Mouse (Mus musculus): Measurements from ENCODE around the gene Mphosph6.

The Mphosph6 gene

GRCm38 (mm10) chr8:117778531-117779322, 23.0 kb downstream of the Mphosph6 start:
- Histone ChIP-seq H3K27me3 (ENCODE audit: insufficient read depth, low read length) (peaks cover 19% of the 10 kb centered on the region), H3K4me3 (replicated peaks; ENCODE audit: low read length) (no peak overlapping the region), H3K36me3 (ENCODE audit: insufficient read depth, low read length) (no peaks in the 10 kb centered on the region), H3K4me1 (replicated peaks; ENCODE audit: low read depth, low read length) (peaks cover 14% of the 10 kb centered on the region), H3K9me3 (ENCODE audit: low read length) (no peaks in the 10 kb centered on the region)
- no peak for TF ChIP-seq CTCF (conservative IDR thresholded peaks at IDR 0.05; ENCODE audit: low read length)
- no peak for TF ChIP-seq POU5F1 (IDR thresholded peaks at IDR 0.05; ENCODE audit: borderline replicate concordance, low read length)
- no peak for TF ChIP-seq NANOG (IDR thresholded peaks at IDR 0.05; ENCODE audit: borderline replicate concordance, low read length)

GRCm38 (mm10) chr8:117776075-117776474, 25.7 kb downstream of the Mphosph6 start:
- TF ChIP-seq POU5F1 (IDR thresholded peaks at IDR 0.05; ENCODE audit: borderline replicate concordance, low read length) (no peak), NANOG (IDR thresholded peaks at IDR 0.05; ENCODE audit: borderline replicate concordance, low read length) (no peak), CTCF (conservative IDR thresholded peaks at IDR 0.05; ENCODE audit: low read length) (no peak)

GRCm38 (mm10) chr8:117775626-117776025, 26.1 kb downstream of the Mphosph6 start:
- Histone ChIP-seq H3K9me3 (ENCODE audit: low read length) (no peaks in the 10 kb centered on the region), H3K4me1 (replicated peaks; ENCODE audit: low read depth, low read length) (peaks cover 26% of the 10 kb centered on the region), H3K4me3 (replicated peaks; ENCODE audit: low read length) (peak overlapping the region; percentile 46), H3K27me3 (ENCODE audit: insufficient read depth, low read length) (peaks cover 17% of the 10 kb centered on the region), H3K36me3 (ENCODE audit: insufficient read depth, low read length) (no peaks in the 10 kb centered on the region)
- TF ChIP-seq NANOG (IDR thresholded peaks at IDR 0.05; ENCODE audit: borderline replicate concordance, low read length) (no peak), CTCF (conservative IDR thresholded peaks at IDR 0.05; ENCODE audit: low read length) (no peak), POU5F1 (IDR thresholded peaks at IDR 0.05; ENCODE audit: borderline replicate concordance, low read length) (no peak)

More at GRCm38 (mm10) chr8:117776075-117776474, 25.7 kb downstream of the Mphosph6 start:
- H3K9me3 ChIP-seq (ENCODE audit: low read length), result no peaks in the 10 kb centered on the region
- no peaks in the 10 kb centered on the region for H3K36me3 ChIP-seq (ENCODE audit: insufficient read depth, low read length)
- H3K4me1 ChIP-seq (replicated peaks; ENCODE audit: low read depth, low read length), result peaks cover 24% of the 10 kb centered on the region
- peaks cover 19% of the 10 kb centered on the region for H3K27me3 ChIP-seq (ENCODE audit: insufficient read depth, low read length)
- H3K4me3 ChIP-seq (replicated peaks; ENCODE audit: low read length), result peak overlapping the region; percentile 46

GRCm38 (mm10) chr8:117772597-117772996, 29.1 kb downstream of the Mphosph6 start:
- TF ChIP-seq POU5F1 (IDR thresholded peaks at IDR 0.05; ENCODE audit: borderline replicate concordance, low read length), result no peak
- TF ChIP-seq NANOG (IDR thresholded peaks at IDR 0.05; ENCODE audit: borderline replicate concordance, low read length), result no peak
- TF ChIP-seq CTCF (conservative IDR thresholded peaks at IDR 0.05; ENCODE audit: low read length), result no peak; the same call in 1 of the 2 replicates

GRCm38 (mm10) chr8:117772126-117772525, 29.6 kb downstream of the Mphosph6 start:
- TF ChIP-seq NANOG (IDR thresholded peaks at IDR 0.05; ENCODE audit: borderline replicate concordance, low read length) (no peak), CTCF (conservative IDR thresholded peaks at IDR 0.05; ENCODE audit: low read length) (peak; percentile 80), POU5F1 (IDR thresholded peaks at IDR 0.05; ENCODE audit: borderline replicate concordance, low read length) (no peak)
- Histone ChIP-seq H3K4me1 (replicated peaks; ENCODE audit: low read depth, low read length) (peaks cover 34% of the 10 kb centered on the region), H3K4me3 (replicated peaks; ENCODE audit: low read length) (no peak overlapping the region), H3K36me3 (ENCODE audit: insufficient read depth, low read length) (no peaks in the 10 kb centered on the region), H3K9me3 (ENCODE audit: low read length) (peaks cover 8% of the 10 kb centered on the region), H3K27me3 (ENCODE audit: insufficient read depth, low read length) (peaks cover 15% of the 10 kb centered on the region)

More at GRCm38 (mm10) chr8:117772597-117772996, 29.1 kb downstream of the Mphosph6 start:
- Histone ChIP-seq H3K9me3 (ENCODE audit: low read length) (peaks cover 5% of the 10 kb centered on the region), H3K4me1 (replicated peaks; ENCODE audit: low read depth, low read length) (peaks cover 34% of the 10 kb centered on the region), H3K36me3 (ENCODE audit: insufficient read depth, low read length) (no peaks in the 10 kb centered on the region), H3K4me3 (replicated peaks; ENCODE audit: low read length) (no peak overlapping the region), H3K27me3 (ENCODE audit: insufficient read depth, low read length) (peaks cover 16% of the 10 kb centered on the region)

- H3K9me3 ChIP-seq (ENCODE audit: low read length), result peaks cover 15% of the 10 kb centered on the region
- H3K27me3 ChIP-seq (ENCODE audit: insufficient read depth, low read length), result peaks cover 14% of the 10 kb centered on the region
- TF ChIP-seq NANOG (IDR thresholded peaks at IDR 0.05; ENCODE audit: borderline replicate concordance, low read length) (no peak), POU5F1 (IDR thresholded peaks at IDR 0.05; ENCODE audit: borderline replicate concordance, low read length) (no peak), CTCF (conservative IDR thresholded peaks at IDR 0.05; ENCODE audit: low read length) (no peak)
- peaks cover 32% of the 10 kb centered on the region for H3K4me1 ChIP-seq (replicated peaks; ENCODE audit: low read depth, low read length)
- H3K36me3 ChIP-seq (ENCODE audit: insufficient read depth, low read length), result no peaks in the 10 kb centered on the region
- H3K4me3 ChIP-seq (replicated peaks; ENCODE audit: low read length), result no peak overlapping the region
Observed at GRCm38 (mm10) chr8:117771115-117771836, 30.5 kb downstream of the Mphosph6 start.

GRCm38 (mm10) chr8:117768971-117769370, 32.8 kb downstream of the Mphosph6 start:
- peaks cover under 1% of the 10 kb centered on the region for H3K27me3 ChIP-seq (ENCODE audit: insufficient read depth, low read length)
- peaks cover 26% of the 10 kb centered on the region for H3K9me3 ChIP-seq (ENCODE audit: low read length)
- TF ChIP-seq CTCF (conservative IDR thresholded peaks at IDR 0.05; ENCODE audit: low read length) (no peak), NANOG (IDR thresholded peaks at IDR 0.05; ENCODE audit: borderline replicate concordance, low read length) (no peak), POU5F1 (IDR thresholded peaks at IDR 0.05; ENCODE audit: borderline replicate concordance, low read length) (no peak)
- peaks cover 20% of the 10 kb centered on the region for H3K4me1 ChIP-seq (replicated peaks; ENCODE audit: low read depth, low read length)
- no peaks in the 10 kb centered on the region for H3K36me3 ChIP-seq (ENCODE audit: insufficient read depth, low read length)
- H3K4me3 ChIP-seq (replicated peaks; ENCODE audit: low read length), result no peak overlapping the region

GRCm38 (mm10) chr8:117765947-117766346, 35.8 kb downstream of the Mphosph6 start:
- Histone ChIP-seq H3K9me3 (ENCODE audit: low read length) (peaks cover 26% of the 10 kb centered on the region), H3K27me3 (ENCODE audit: insufficient read depth, low read length) (no peaks in the 10 kb centered on the region; the same call in 1 of the 2 replicates), H3K4me3 (replicated peaks; ENCODE audit: low read length) (no peak overlapping the region), H3K36me3 (ENCODE audit: insufficient read depth, low read length) (no peaks in the 10 kb centered on the region), H3K4me1 (replicated peaks; ENCODE audit: low read depth, low read length) (peaks cover 9% of the 10 kb centered on the region; the same call in 1 of the 2 replicates)
- TF ChIP-seq CTCF (conservative IDR thresholded peaks at IDR 0.05; ENCODE audit: low read length) (no peak), NANOG (IDR thresholded peaks at IDR 0.05; ENCODE audit: borderline replicate concordance, low read length) (no peak), POU5F1 (IDR thresholded peaks at IDR 0.05; ENCODE audit: borderline replicate concordance, low read length) (no peak)
